Comparison of ENCODE assay signal across 17 mouse cellular contexts in genomic region chr4:89043982-89044381, GRCm38 (mm10).
DNase-seq lines count a peak whose midpoint lies in the region; ATAC-seq lines count a peak whose summit lies in the region.
"Had no signal": no experiment of that assay in that cellular context is flagged by ENCODE, and none has a peak within 500 bp of the region (broad histone marks: within the 10 kb centered on the region; RNA-seq: fewer than 3 reads in every experiment).

No protein-coding gene starts in this region.

- H3K9me3 ChIP-seq in liver, embryonic 12.5 days (replicated peaks) = no peaks in the 10 kb centered on the region
- H3K9me3 ChIP-seq in forebrain, embryonic 16.5 days (ENCODE audit: control insufficient read depth, low read length) = no peaks in the 10 kb centered on the region
- H3K9me3 ChIP-seq in kidney, embryonic 14.5 days (ENCODE audit: control insufficient read depth, low read length) = no peaks in the 10 kb centered on the region
- no peaks in the 10 kb centered on the region for H3K9me3 ChIP-seq in kidney, embryonic 16.5 days (ENCODE audit: low read length)
- H3K9me3 ChIP-seq: midbrain, embryonic 15.5 days; neural tube, embryonic 13.5 days had no signal

- peak; percentile 9 for DNase-seq in thymus, postnatal 0 days (ENCODE audit: low spot score)
- no peak for DNase-seq in thymus, postnatal 14 days
- peak; percentile 47 for DNase-seq in c-Kit-positive CD71-positive TER-119-positive erythroid progenitor cells, embryonic 14.5 days (ENCODE audit: low spot score)
- DNase-seq in yolk sac, embryonic 10.5 days (ENCODE audit: low spot score) = peak; percentile 16
- DNase-seq: cerebellum, adult 8-10 months; embryo, embryonic 11 days; heart, postnatal 4 days; kidney, adult 18-20 months; lung, postnatal 10 days; thymus, adult 18-20 months had no signal

- ATAC-seq in liver, embryonic 12.5 days = peak; percentile 96
- no peak for ATAC-seq in forebrain, embryonic 16.5 days
- ATAC-seq in kidney, embryonic 14.5 days (ENCODE audit: low FRiP score, low TSS enrichment) = no peak
- ATAC-seq in kidney, embryonic 16.5 days (ENCODE audit: low FRiP score, low TSS enrichment) = no peak
- ATAC-seq: midbrain, embryonic 15.5 days had no signal

- no peak overlapping the region for H3K4me2 ChIP-seq in liver, embryonic 12.5 days
- no peak overlapping the region for H3K4me2 ChIP-seq in forebrain, embryonic 16.5 days (ENCODE audit: low read length)
- H3K4me2 ChIP-seq in kidney, embryonic 14.5 days (replicated peaks; ENCODE audit: low read depth, low read length) = no peak overlapping the region
- H3K4me2 ChIP-seq in kidney, embryonic 16.5 days (replicated peaks; ENCODE audit: low read depth, low read length) = no peak overlapping the region
- H3K4me2 ChIP-seq: midbrain, embryonic 15.5 days; neural tube, embryonic 13.5 days had no signal

- H3K4me1 ChIP-seq in liver, embryonic 12.5 days = peaks cover 16% of the 10 kb centered on the region; the same call in 1 of the 2 replicates
- H3K4me1 ChIP-seq in forebrain, embryonic 16.5 days (replicated peaks; ENCODE audit: control insufficient read depth, insufficient read depth, low read length) = no peaks in the 10 kb centered on the region
- no peaks in the 10 kb centered on the region for H3K4me1 ChIP-seq in kidney, embryonic 14.5 days (ENCODE audit: control insufficient read depth, insufficient read depth, low read length)
- H3K4me1 ChIP-seq in kidney, embryonic 16.5 days (ENCODE audit: insufficient read depth, low read length) = no peaks in the 10 kb centered on the region
- H3K4me1 ChIP-seq: midbrain, embryonic 15.5 days; neural tube, embryonic 13.5 days had no signal

- no peak overlapping the region for H3K4me3 ChIP-seq in liver, embryonic 12.5 days
- H3K4me3 ChIP-seq in forebrain, embryonic 16.5 days (replicated peaks; ENCODE audit: low read length) = no peak overlapping the region
- H3K4me3 ChIP-seq in kidney, embryonic 14.5 days (ENCODE audit: low read length) = no peak overlapping the region
- no peak overlapping the region for H3K4me3 ChIP-seq in kidney, embryonic 16.5 days (ENCODE audit: low read length)
- H3K4me3 ChIP-seq: layer of hippocampus, adult 2 months; midbrain, embryonic 15.5 days; neural tube, embryonic 13.5 days had no signal

- 19% methylated on average over 1 of the region's 1 CpGs for WGBS in liver, embryonic 12.5 days (ENCODE audit: insufficient replicate concordance)
- WGBS in forebrain, embryonic 16.5 days = 76% methylated on average over 1 of the region's 1 CpGs
- WGBS in kidney, embryonic 14.5 days = 46% methylated on average over 1 of the region's 1 CpGs
- WGBS in kidney, embryonic 16.5 days = 27% methylated on average over 1 of the region's 1 CpGs

- H3K27ac ChIP-seq in liver, embryonic 12.5 days = no peak overlapping the region
- no peak overlapping the region for H3K27ac ChIP-seq in forebrain, embryonic 16.5 days (ENCODE audit: low read length)
- no peak overlapping the region for H3K27ac ChIP-seq in kidney, embryonic 14.5 days (ENCODE audit: low read depth, low read length)
- H3K27ac ChIP-seq in kidney, embryonic 16.5 days (ENCODE audit: low read length) = no peak overlapping the region
- H3K27ac ChIP-seq: layer of hippocampus, adult 2 months; midbrain, embryonic 15.5 days; neural tube, embryonic 13.5 days had no signal

- H3K9ac ChIP-seq in liver, embryonic 12.5 days = no peak overlapping the region
- H3K9ac ChIP-seq in forebrain, embryonic 16.5 days (replicated peaks; ENCODE audit: low read depth, low read length) = no peak overlapping the region
- H3K9ac ChIP-seq in kidney, embryonic 14.5 days (ENCODE audit: low read depth, low read length) = no peak overlapping the region
- H3K9ac ChIP-seq in kidney, embryonic 16.5 days (replicated peaks; ENCODE audit: low read length) = no peak overlapping the region
- H3K9ac ChIP-seq: midbrain, embryonic 15.5 days; neural tube, embryonic 13.5 days had no signal

- H3K27me3 ChIP-seq in liver, embryonic 12.5 days (replicated peaks) = no peaks in the 10 kb centered on the region
- no peaks in the 10 kb centered on the region for H3K27me3 ChIP-seq in forebrain, embryonic 16.5 days (replicated peaks; ENCODE audit: control insufficient read depth, insufficient read depth, low read length)
- no peaks in the 10 kb centered on the region for H3K27me3 ChIP-seq in kidney, embryonic 14.5 days (ENCODE audit: control insufficient read depth, insufficient read depth, low read length)
- H3K27me3 ChIP-seq in kidney, embryonic 16.5 days (ENCODE audit: insufficient read depth, low read length) = no peaks in the 10 kb centered on the region
- H3K27me3 ChIP-seq: midbrain, embryonic 15.5 days; neural tube, embryonic 13.5 days had no signal

- no peaks in the 10 kb centered on the region for H3K36me3 ChIP-seq in liver, embryonic 12.5 days
- no peaks in the 10 kb centered on the region for H3K36me3 ChIP-seq in forebrain, embryonic 16.5 days (ENCODE audit: control insufficient read depth, insufficient read depth)
- H3K36me3 ChIP-seq in kidney, embryonic 14.5 days (ENCODE audit: control insufficient read depth, insufficient read depth, low read length) = no peaks in the 10 kb centered on the region
- no peaks in the 10 kb centered on the region for H3K36me3 ChIP-seq in kidney, embryonic 16.5 days (ENCODE audit: insufficient read depth, low read length)
- H3K36me3 ChIP-seq: midbrain, embryonic 15.5 days; neural tube, embryonic 13.5 days had no signal
